Mouse (Mus musculus): ENCODE measurements around the gene Tmem164. TPM values are rescaled to one million over a fixed set of nuclear protein-coding genes. Genes with fewer than 3 reads are reported as not detected.

Tmem164 gene
- polyA plus RNA-seq, 1 experiment from 2014 or later = 21.4 TPM

- WGBS = 75% methylated on average over 3 of the region's 3 CpGs
- Histone ChIP-seq H3K36me3 (ENCODE audit: control insufficient read depth, insufficient read depth, low read length) (no peaks in the 10 kb centered on the region), H3K4me1 (ENCODE audit: control insufficient read depth, insufficient read depth, low read length) (no peaks in the 10 kb centered on the region), H3K4me2 (ENCODE audit: low read length) (no peak overlapping the region), H3K9me3 (replicated peaks; ENCODE audit: control insufficient read depth, low read length, poor library complexity, severe bottlenecking) (no peaks in the 10 kb centered on the region), H3K9ac (ENCODE audit: low read depth, low read length) (no peak overlapping the region), H3K4me3 (ENCODE audit: low read depth, low read length) (no peak overlapping the region), H3K27me3 (ENCODE audit: control insufficient read depth, insufficient read depth, low read depth, low read length) (peaks cover 3% of the 10 kb centered on the region; the same call in 1 of the 2 replicates), H3K27ac (ENCODE audit: low read length) (no peak overlapping the region)
- no peak for ATAC-seq
These were observed 151.0 kb downstream of the Tmem164 start for GRCm38 (mm10) chrX:142832221-142832620.

GRCm38 (mm10) chrX:142833164-142833796 is 152.1 kb downstream of the Tmem164 start:
- Histone ChIP-seq H3K4me1 (ENCODE audit: control insufficient read depth, insufficient read depth, low read length) (no peaks in the 10 kb centered on the region), H3K9ac (ENCODE audit: low read depth, low read length) (no peak overlapping the region), H3K9me3 (replicated peaks; ENCODE audit: control insufficient read depth, low read length, poor library complexity, severe bottlenecking) (no peaks in the 10 kb centered on the region), H3K4me3 (ENCODE audit: low read depth, low read length) (no peak overlapping the region), H3K27me3 (ENCODE audit: control insufficient read depth, insufficient read depth, low read depth, low read length) (peaks cover 3% of the 10 kb centered on the region; the same call in 1 of the 2 replicates), H3K27ac (ENCODE audit: low read length) (no peak overlapping the region), H3K4me2 (ENCODE audit: low read length) (no peak overlapping the region), H3K36me3 (ENCODE audit: control insufficient read depth, insufficient read depth, low read length) (no peaks in the 10 kb centered on the region)
- 77% methylated on average over 12 of the region's 13 CpGs for WGBS
- ATAC-seq = no peak

- H3K4me3 ChIP-seq (ENCODE audit: low read depth, low read length) = no peak overlapping the region
- no peaks in the 10 kb centered on the region for H3K4me1 ChIP-seq (ENCODE audit: control insufficient read depth, insufficient read depth, low read length)
- H3K27ac ChIP-seq (ENCODE audit: low read length) = no peak overlapping the region
- no peak for ATAC-seq
- H3K27me3 ChIP-seq (ENCODE audit: control insufficient read depth, insufficient read depth, low read depth, low read length) = peaks cover 3% of the 10 kb centered on the region; the same call in 1 of the 2 replicates
- WGBS = 86% methylated on average over 6 of the region's 6 CpGs
- no peaks in the 10 kb centered on the region for H3K9me3 ChIP-seq (replicated peaks; ENCODE audit: control insufficient read depth, low read length, poor library complexity, severe bottlenecking)
- no peak overlapping the region for H3K4me2 ChIP-seq (ENCODE audit: low read length)
- H3K9ac ChIP-seq (ENCODE audit: low read depth, low read length) = no peak overlapping the region
- no peaks in the 10 kb centered on the region for H3K36me3 ChIP-seq (ENCODE audit: control insufficient read depth, insufficient read depth, low read length)
These were observed 153.6 kb downstream of the Tmem164 start for GRCm38 (mm10) chrX:142834807-142835206.

GRCm38 (mm10) chrX:142836399-142836798 is 155.2 kb downstream of the Tmem164 start:
- Histone ChIP-seq H3K4me3 (ENCODE audit: low read depth, low read length) (no peak overlapping the region), H3K36me3 (ENCODE audit: control insufficient read depth, insufficient read depth, low read length) (no peaks in the 10 kb centered on the region), H3K9me3 (replicated peaks; ENCODE audit: control insufficient read depth, low read length, poor library complexity, severe bottlenecking) (no peaks in the 10 kb centered on the region), H3K4me2 (ENCODE audit: low read length) (no peak overlapping the region), H3K27ac (ENCODE audit: low read length) (no peak overlapping the region), H3K4me1 (ENCODE audit: control insufficient read depth, insufficient read depth, low read length) (no peaks in the 10 kb centered on the region), H3K9ac (ENCODE audit: low read depth, low read length) (no peak overlapping the region), H3K27me3 (ENCODE audit: control insufficient read depth, insufficient read depth, low read depth, low read length) (peaks cover 3% of the 10 kb centered on the region; the same call in 1 of the 2 replicates)
- no peak for ATAC-seq
- 95% methylated on average over 7 of the region's 7 CpGs for WGBS

GRCm38 (mm10) chrX:142837316-142837715 is 156.1 kb downstream of the Tmem164 start:
- H3K4me2 ChIP-seq (ENCODE audit: low read length) = no peak overlapping the region
- H3K4me1 ChIP-seq (ENCODE audit: control insufficient read depth, insufficient read depth, low read length) = no peaks in the 10 kb centered on the region
- no peaks in the 10 kb centered on the region for H3K9me3 ChIP-seq (replicated peaks; ENCODE audit: control insufficient read depth, low read length, poor library complexity, severe bottlenecking)
- H3K27ac ChIP-seq (ENCODE audit: low read length) = no peak overlapping the region
- no peak overlapping the region for H3K4me3 ChIP-seq (ENCODE audit: low read depth, low read length)
- H3K9ac ChIP-seq (ENCODE audit: low read depth, low read length) = no peak overlapping the region
- no peak for ATAC-seq
- 93% methylated on average over 3 of the region's 3 CpGs for WGBS
- H3K36me3 ChIP-seq (ENCODE audit: control insufficient read depth, insufficient read depth, low read length) = no peaks in the 10 kb centered on the region
- peaks cover 3% of the 10 kb centered on the region; the same call in 1 of the 2 replicates for H3K27me3 ChIP-seq (ENCODE audit: control insufficient read depth, insufficient read depth, low read depth, low read length)

GRCm38 (mm10) chrX:142838841-142839240 is 157.6 kb downstream of the Tmem164 start:
- no peaks in the 10 kb centered on the region for H3K4me1 ChIP-seq (ENCODE audit: control insufficient read depth, insufficient read depth, low read length)
- no peak for ATAC-seq
- WGBS = 77% methylated on average over 2 of the region's 2 CpGs
- H3K4me2 ChIP-seq (ENCODE audit: low read length) = no peak overlapping the region
- no peaks in the 10 kb centered on the region for H3K9me3 ChIP-seq (replicated peaks; ENCODE audit: control insufficient read depth, low read length, poor library complexity, severe bottlenecking)
- H3K36me3 ChIP-seq (ENCODE audit: control insufficient read depth, insufficient read depth, low read length) = no peaks in the 10 kb centered on the region
- no peak overlapping the region for H3K9ac ChIP-seq (ENCODE audit: low read depth, low read length)
- H3K27ac ChIP-seq (ENCODE audit: low read length) = no peak overlapping the region
- no peak overlapping the region for H3K4me3 ChIP-seq (ENCODE audit: low read depth, low read length)
- peaks cover 3% of the 10 kb centered on the region; the same call in 1 of the 2 replicates for H3K27me3 ChIP-seq (ENCODE audit: control insufficient read depth, insufficient read depth, low read depth, low read length)

GRCm38 (mm10) chrX:142839411-142839810 is 158.2 kb downstream of the Tmem164 start:
- no peaks in the 10 kb centered on the region for H3K9me3 ChIP-seq (replicated peaks; ENCODE audit: control insufficient read depth, low read length, poor library complexity, severe bottlenecking)
- H3K4me3 ChIP-seq (ENCODE audit: low read depth, low read length) = no peak overlapping the region
- peaks cover 3% of the 10 kb centered on the region; the same call in 1 of the 2 replicates for H3K27me3 ChIP-seq (ENCODE audit: control insufficient read depth, insufficient read depth, low read depth, low read length)
- no peak overlapping the region for H3K27ac ChIP-seq (ENCODE audit: low read length)
- H3K4me1 ChIP-seq (ENCODE audit: control insufficient read depth, insufficient read depth, low read length) = no peaks in the 10 kb centered on the region
- no peaks in the 10 kb centered on the region for H3K36me3 ChIP-seq (ENCODE audit: control insufficient read depth, insufficient read depth, low read length)
- ATAC-seq = no peak
- 83% methylated on average over 7 of the region's 7 CpGs for WGBS
- no peak overlapping the region for H3K4me2 ChIP-seq (ENCODE audit: low read length)
- no peak overlapping the region for H3K9ac ChIP-seq (ENCODE audit: low read depth, low read length)

GRCm38 (mm10) chrX:142841916-142842315 is 160.7 kb downstream of the Tmem164 start:
- Histone ChIP-seq H3K27me3 (ENCODE audit: control insufficient read depth, insufficient read depth, low read depth, low read length) (no peaks in the 10 kb centered on the region; the same call in none of the 2 replicates), H3K9ac (ENCODE audit: low read depth, low read length) (no peak overlapping the region), H3K4me3 (ENCODE audit: low read depth, low read length) (no peak overlapping the region), H3K27ac (ENCODE audit: low read length) (no peak overlapping the region), H3K36me3 (ENCODE audit: control insufficient read depth, insufficient read depth, low read length) (no peaks in the 10 kb centered on the region), H3K4me2 (ENCODE audit: low read length) (no peak overlapping the region), H3K4me1 (ENCODE audit: control insufficient read depth, insufficient read depth, low read length) (no peaks in the 10 kb centered on the region), H3K9me3 (replicated peaks; ENCODE audit: control insufficient read depth, low read length, poor library complexity, severe bottlenecking) (no peaks in the 10 kb centered on the region)
- ATAC-seq = no peak
- 86% methylated on average over 4 of the region's 4 CpGs for WGBS

GRCm38 (mm10) chrX:142846266-142846665 is 165.1 kb downstream of the Tmem164 start:
- no peaks in the 10 kb centered on the region; the same call in none of the 2 replicates for H3K27me3 ChIP-seq (ENCODE audit: control insufficient read depth, insufficient read depth, low read depth, low read length)
- no peak overlapping the region for H3K4me2 ChIP-seq (ENCODE audit: low read length)
- WGBS = 84% methylated on average over 6 of the region's 6 CpGs
- no peak overlapping the region for H3K27ac ChIP-seq (ENCODE audit: low read length)
- no peaks in the 10 kb centered on the region for H3K4me1 ChIP-seq (ENCODE audit: control insufficient read depth, insufficient read depth, low read length)
- no peak overlapping the region for H3K9ac ChIP-seq (ENCODE audit: low read depth, low read length)
- no peaks in the 10 kb centered on the region for H3K9me3 ChIP-seq (replicated peaks; ENCODE audit: control insufficient read depth, low read length, poor library complexity, severe bottlenecking)
- no peak for ATAC-seq
- H3K36me3 ChIP-seq (ENCODE audit: control insufficient read depth, insufficient read depth, low read length) = no peaks in the 10 kb centered on the region
- no peak overlapping the region for H3K4me3 ChIP-seq (ENCODE audit: low read depth, low read length)

All from midbrain, embryonic 16.5 days (tissue).